Mouse (Mus musculus): ENCODE results near the gene Cish. TPM values are rescaled to one million over a fixed set of nuclear protein-coding genes. Genes with fewer than 3 reads are reported as not detected.

Cish gene
- total RNA-seq, 2 experiments from 2014 or later, result 9.4 to 11.8 TPM

GRCm38 (mm10) chr9:107273184-107273583 is 22.6 kb upstream of the Cish start:
- intact Hi-C loops (cut with DNase I), result no loop called here
- DNase-seq (ENCODE audit: extremely low spot score in 1 of 2, low spot score in 2 of 2), result no peak

- intact Hi-C loops (cut with DNase I), result loop anchor here (5.0 kb wide), 1 partner anchor 372 kb away; no protein-coding TSS in a partner anchor
- DNase-seq (ENCODE audit: extremely low spot score in 1 of 2, low spot score in 2 of 2), result no peak
These were observed 21.1 kb upstream of the Cish start for GRCm38 (mm10) chr9:107274751-107275150.

GRCm38 (mm10) chr9:107275710-107276109 is 20.1 kb upstream of the Cish start:
- intact Hi-C loops (cut with DNase I), result loop anchor here (5.0 kb wide), 1 partner anchor 373 kb away; no protein-coding TSS in a partner anchor

GRCm38 (mm10) chr9:107277603-107278002 is 18.2 kb upstream of the Cish start:
- intact Hi-C loops (cut with DNase I), result loop anchor here (5.0 kb wide), 1 partner anchor 375 kb away; no protein-coding TSS in a partner anchor
- no peak for DNase-seq (ENCODE audit: extremely low spot score in 1 of 2, low spot score in 2 of 2)

More at GRCm38 (mm10) chr9:107275710-107276109, 20.1 kb upstream of the Cish start:
- no peak for DNase-seq (ENCODE audit: extremely low spot score in 1 of 2, low spot score in 2 of 2)

GRCm38 (mm10) chr9:107278126-107278525 is 17.7 kb upstream of the Cish start:
- intact Hi-C loops (cut with DNase I), result loop anchor here (5.0 kb wide), 1 partner anchor 376 kb away; no protein-coding TSS in a partner anchor
- DNase-seq (ENCODE audit: extremely low spot score in 1 of 2, low spot score in 2 of 2), result no peak

GRCm38 (mm10) chr9:107278527-107279377 is 17.1 kb upstream of the Cish start:
- DNase-seq (ENCODE audit: extremely low spot score in 1 of 2, low spot score in 2 of 2), result peak; percentile 41 to 52
- intact Hi-C loops (cut with DNase I), result loop anchor here (5.0 kb wide), 1 partner anchor 376 kb away; no protein-coding TSS in a partner anchor

DNA sequence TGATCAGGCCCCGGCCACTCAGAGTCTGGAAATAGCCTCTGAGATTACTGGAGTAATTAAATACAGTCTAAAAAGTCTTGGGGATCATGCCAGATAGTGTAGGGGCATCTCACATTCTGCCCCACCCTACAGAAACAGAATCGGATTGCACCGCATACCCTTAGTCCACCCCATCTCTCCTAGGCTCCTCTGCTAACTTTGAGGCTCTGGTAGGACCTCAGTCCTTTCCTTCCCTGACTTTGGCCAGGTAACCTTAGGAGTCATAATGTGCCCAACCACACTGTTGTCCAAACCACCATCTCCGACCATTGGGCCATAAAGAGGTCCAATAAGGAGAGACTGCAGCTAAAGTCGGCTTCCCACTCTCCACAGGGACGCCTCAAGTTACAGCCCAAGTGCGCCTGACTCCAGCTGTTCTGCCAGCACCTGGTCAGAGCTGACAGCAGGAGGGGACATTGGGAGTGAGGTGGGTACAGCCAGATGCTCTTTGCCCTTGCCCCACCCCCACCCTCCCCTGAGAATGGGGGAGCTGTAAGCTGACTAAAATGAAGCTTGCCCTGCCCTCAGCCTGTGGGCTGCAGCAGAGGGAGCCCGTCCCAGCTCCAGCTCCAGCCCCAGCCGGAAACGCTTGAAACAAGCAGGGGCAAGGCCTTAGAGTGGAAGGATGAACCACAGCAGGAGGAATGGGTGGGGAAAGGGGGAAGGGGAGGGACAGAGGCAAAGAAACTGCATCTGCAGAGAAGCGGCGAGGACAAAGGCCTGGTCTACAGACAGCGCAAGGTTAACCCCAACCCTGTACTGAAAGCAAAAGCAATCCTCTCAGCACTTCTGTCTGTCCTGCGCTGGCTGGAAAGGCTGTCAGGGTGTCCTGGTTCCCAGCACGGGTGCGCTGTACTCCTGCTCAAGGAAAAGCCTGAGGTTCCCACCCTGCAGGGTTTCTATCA is 16.2 kb upstream of the Cish start:
- intact Hi-C loops (cut with DNase I), result loop anchor here (5.0 kb wide), 1 partner anchor 377 kb away; no protein-coding TSS in a partner anchor

DNA sequence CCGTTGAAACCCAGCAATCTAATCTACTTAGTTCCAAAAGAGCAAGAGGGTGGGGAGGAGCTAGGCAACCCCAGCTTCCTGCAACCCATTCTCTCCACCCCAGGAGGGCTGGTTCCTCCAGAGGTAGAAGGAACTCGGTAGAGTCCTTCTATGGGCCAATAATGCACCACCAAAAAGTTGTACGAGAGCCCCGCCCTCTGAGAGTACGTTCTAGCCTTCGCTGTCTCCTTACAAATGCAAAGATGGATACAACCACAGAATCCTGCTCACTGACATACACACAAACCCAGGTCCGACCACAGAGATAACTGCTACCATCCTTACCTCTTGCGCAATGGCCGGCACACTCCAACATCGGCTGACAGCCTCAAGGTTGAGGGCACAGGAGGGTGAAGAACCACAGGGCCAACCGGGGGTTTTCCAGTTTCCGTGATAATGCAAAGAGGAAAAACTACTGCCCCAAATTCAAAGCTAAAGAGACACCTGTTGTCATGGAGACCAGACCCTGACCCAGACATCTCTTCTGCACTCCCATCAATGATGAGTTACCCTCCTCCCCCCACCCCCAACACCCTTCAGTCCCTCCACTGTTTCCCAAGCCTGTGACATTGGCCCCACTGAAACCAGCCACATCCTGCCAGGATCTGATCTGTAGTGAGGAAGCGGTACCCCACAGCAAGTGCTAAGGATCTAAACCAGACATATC is 15.4 kb upstream of the Cish start:
- DNase-seq (ENCODE audit: extremely low spot score in 1 of 2, low spot score in 2 of 2), result no peak
- intact Hi-C loops (cut with DNase I), result no loop called here

More for the DNA sequence above, 16.2 kb upstream of the Cish start:
- peak in 1 of 2 experiments; percentile 69 for DNase-seq (ENCODE audit: extremely low spot score in 1 of 2, low spot score in 2 of 2)

- DNase-seq (ENCODE audit: extremely low spot score in 1 of 2, low spot score in 2 of 2), result no peak
- intact Hi-C loops (cut with DNase I), result no loop called here
These were observed 14.4 kb upstream of the Cish start for GRCm38 (mm10) chr9:107281241-107281987.

DNA sequence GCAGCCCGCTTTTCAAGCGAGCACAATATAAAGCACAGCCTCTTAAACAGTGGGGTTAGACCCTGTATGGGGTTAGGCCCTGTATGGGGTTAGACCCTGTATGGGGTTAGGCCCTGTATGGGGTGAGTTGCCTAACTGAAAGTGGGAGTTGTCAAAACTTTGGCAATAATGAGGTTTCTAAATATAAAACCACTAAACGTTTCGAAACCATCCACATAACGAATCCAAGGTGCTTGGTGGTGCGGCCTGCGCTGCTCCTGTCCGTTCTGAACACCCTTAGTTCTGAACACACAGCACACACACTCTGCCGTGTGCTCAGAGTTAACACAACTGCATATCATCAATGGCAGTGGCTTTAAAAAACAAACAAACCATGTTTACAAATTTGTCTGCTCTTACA is 12.9 kb upstream of the Cish start:
- no peak for DNase-seq (ENCODE audit: extremely low spot score in 1 of 2, low spot score in 2 of 2)
- intact Hi-C loops (cut with DNase I), result no loop called here

DNA sequence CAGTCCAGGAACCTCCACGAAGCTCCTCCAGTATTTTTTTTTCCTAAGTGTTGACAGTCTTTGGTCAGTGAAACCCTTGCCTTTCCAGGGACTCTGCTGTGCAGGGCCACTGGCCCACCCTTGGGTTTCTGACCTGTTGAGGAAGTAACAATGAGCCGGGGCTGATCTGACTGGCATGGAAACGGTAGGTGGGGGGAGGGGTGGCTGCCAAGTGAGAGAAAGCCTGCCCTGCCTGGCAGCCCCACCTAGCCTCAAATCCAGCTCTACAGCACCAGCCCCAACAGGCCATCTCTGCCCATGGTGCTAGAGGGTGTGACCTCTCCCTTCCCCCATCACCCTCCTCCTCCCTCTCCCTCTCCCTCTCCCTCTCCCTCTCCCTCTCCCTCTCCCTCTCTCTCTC is 10.8 kb upstream of the Cish start:
- intact Hi-C loops (cut with DNase I), result no loop called here

DNA sequence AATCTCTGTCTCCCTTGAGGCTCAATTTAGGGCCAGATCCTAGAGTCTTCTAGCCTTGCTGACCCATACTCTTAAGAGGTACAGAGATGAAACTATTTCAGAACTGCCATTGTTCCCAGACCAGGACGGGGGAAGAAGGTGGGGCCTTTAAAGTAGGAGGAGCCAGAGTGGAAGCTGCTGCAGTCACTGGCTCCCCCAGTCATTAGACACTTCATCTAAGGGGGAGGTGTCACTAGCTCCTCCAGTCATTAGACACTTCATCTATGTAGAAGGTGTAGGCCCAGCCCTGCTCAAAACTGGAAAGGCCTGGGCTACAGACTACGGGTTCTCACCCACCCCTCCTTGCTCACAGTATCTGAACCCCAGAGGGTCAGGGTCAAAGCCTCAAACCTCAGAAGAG is 8.5 kb upstream of the Cish start:
- intact Hi-C loops (cut with DNase I), result no loop called here
- DNase-seq (ENCODE audit: extremely low spot score in 1 of 2, low spot score in 2 of 2), result no peak

More for the DNA sequence above, 10.8 kb upstream of the Cish start:
- DNase-seq (ENCODE audit: extremely low spot score in 1 of 2, low spot score in 2 of 2), result peak in 1 of 2 experiments; percentile 48

- no peak for DNase-seq (ENCODE audit: extremely low spot score in 1 of 2, low spot score in 2 of 2)
- intact Hi-C loops (cut with DNase I), result no loop called here
These were observed 7.6 kb upstream of the Cish start for GRCm38 (mm10) chr9:107288105-107288650.

GRCm38 (mm10) chr9:107288711-107289110 is 7.1 kb upstream of the Cish start:
- intact Hi-C loops (cut with DNase I), result no loop called here
- no peak for DNase-seq (ENCODE audit: extremely low spot score in 1 of 2, low spot score in 2 of 2)

DNA sequence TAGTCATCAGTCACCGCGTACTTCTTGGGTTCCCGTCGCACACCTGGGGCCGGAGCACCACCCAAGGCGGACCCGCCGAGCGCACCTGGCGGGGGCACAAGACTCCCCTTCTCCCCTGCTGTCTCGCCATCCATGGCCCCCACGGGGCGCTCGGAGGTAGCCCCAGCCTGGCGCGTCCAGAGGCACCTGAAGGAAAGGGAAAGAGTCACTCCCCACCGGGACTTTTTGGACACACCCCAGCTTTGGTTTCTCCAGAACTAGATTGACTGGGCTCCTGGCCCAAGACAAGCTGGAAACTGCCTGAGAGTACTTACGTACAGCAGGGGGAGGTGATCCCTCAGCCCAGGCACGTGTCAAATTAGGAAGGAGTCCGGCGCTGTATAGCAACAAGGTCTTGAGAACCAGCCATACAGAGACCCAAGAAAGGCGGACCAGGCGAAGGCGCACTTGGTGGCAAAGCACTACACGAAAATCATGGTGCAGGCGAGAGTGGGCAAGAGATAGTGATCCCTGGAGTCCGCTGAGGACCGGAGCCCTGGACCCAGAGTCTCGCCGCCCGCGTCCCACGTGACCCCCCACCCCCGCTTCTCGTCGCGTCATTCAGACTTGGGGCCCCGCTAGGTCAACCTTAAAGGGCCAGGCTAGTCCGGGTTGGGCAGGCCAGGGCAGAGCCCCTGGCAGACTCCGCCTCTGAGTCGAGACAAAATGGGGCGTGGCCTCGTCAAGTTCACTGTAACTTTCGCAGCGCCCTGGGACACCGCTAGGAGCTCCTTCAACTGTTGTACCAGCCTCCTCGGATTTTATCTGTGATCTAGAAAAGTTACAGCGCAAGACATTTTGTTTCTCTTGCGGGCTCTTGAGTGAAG is 6.4 kb upstream of the Cish start, which contains the start of gene Mapkapk3:
TSS of gene Mapkapk3 (minus strand) at position 667 of the 866 bp plus-strand sequence.
- intact Hi-C loops (cut with DNase I), result loop anchor here (5.0 kb wide), 4 partner anchors 42 to 602 kb away; partner anchors contain the start of genes Rbm15b and Tex264
- peak; percentile 39 to 90 for DNase-seq (ENCODE audit: extremely low spot score in 1 of 2, low spot score in 2 of 2)

DNA sequence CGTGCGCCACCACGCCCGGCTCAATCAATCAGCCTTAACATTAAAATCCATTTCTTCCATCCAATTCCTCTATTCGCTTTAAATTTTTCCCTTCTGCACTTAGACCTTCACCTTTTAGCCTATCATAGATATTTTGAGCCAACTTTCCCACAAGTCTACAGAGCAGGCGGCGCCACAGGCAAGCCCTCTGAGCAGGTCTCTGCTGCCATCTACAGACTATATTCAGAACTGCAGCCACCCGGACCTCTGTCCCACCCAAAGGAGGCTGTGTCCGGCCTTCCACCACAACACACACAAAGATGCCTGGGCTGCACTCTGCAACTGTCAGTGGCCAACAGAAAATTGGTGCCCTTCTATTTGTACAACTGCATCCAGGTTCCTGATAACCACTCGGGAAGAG is 4.9 kb upstream of the Cish start:
- DNase-seq (ENCODE audit: extremely low spot score in 1 of 2, low spot score in 2 of 2), result peak; percentile 53 to 80

More for the DNA sequence above, 4.9 kb upstream of the Cish start:
- intact Hi-C loops (cut with DNase I), result loop anchor here (5.0 kb wide), 4 partner anchors 44 to 604 kb away; partner anchors contain the start of genes Rbm15b and Tex264

Measured in left cerebral cortex, postnatal 10 days (tissue).